Mouse (Mus musculus): Measurements from ENCODE around the gene S100a7a.

GRCm38 (mm10) chr3:90678656-90679055, 24.8 kb downstream of the S100a7a start:
- TF ChIP-seq CTCF (conservative IDR thresholded peaks at IDR 0.05; ENCODE audit: low read length) (no peak), NANOG (IDR thresholded peaks at IDR 0.05; ENCODE audit: borderline replicate concordance, low read length) (no peak)
